Mouse (Mus musculus) liver, adult 2 months (tissue): Measurements from ENCODE around the gene Rin3.

Source experiments
- CTCF ChIP-seq: fragments of 200-500 bp; IDR thresholded peaks from 2 replicates; pipeline ENCODE4 v1.5.1; 2011; ENCODE audit warnings: low read depth, low read length, control low read depth
- POLR2A ChIP-seq: fragments of 200-500 bp; IDR thresholded peaks from 2 replicates; pipeline ENCODE4 v1.6.1; 2011; ENCODE audit warnings: low read length, control low read depth; ENCODE audit not compliant: insufficient read depth; ENCODE audit errors: extremely low read depth

GRCm38 (mm10) chr12:102416955-102417510 is 134.2 kb downstream of the Rin3 start:
- TF ChIP-seq CTCF (no peak), POLR2A (no peak)
